Mouse (Mus musculus): ENCODE measurements around the gene E2f4. TPM values are rescaled to one million over a fixed set of nuclear protein-coding genes. Genes with fewer than 3 reads are reported as not detected.

E2f4 gene
- polyA plus RNA-seq, 1 experiment from 2014 or later = 117 TPM

DNA sequence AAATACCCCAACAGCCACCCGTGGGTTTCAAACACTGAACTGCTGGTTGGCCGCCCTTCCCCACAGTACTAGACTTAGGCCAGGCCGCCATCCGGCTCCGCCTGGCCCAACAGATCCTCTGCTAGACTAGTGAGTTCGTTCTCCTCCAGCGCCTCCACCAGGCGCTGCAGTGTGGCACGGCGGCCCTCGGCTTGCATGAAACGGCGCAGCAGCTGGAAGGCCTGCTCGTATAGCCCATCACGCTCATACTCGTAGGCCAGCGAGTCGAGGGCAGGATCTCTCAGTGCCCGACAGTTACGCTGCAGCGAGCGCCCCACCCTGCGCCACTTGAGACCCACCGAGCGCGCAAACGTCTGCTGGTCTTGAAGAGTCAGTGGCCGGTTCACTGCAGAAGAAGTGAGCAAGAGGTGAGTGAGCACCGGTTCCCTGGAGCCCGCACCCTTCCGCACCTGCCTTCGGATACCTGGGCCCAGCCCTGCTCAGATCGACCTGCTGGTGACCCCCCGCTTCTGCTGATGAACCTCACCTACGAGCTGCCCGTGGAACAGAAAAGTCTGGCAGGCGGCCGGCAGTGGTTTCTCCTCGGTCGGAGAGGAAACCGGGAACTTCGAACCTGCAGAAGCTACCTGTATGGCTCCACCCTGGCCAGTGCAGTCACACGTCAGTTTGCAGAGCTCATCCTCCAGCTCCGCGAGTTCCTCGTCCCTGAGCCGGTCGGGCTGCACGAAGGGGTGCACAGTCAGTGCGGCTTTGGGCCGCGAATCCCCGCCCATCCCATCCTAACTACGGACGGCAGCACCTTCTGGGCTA is 38.3 kb upstream of the E2f4 start:
- peak overlapping the region; percentile 57 for H3K4me2 ChIP-seq (replicated peaks; ENCODE audit: low read depth, low read length)
- no peaks in the 10 kb centered on the region for H3K9me3 ChIP-seq (ENCODE audit: control insufficient read depth, low read length)
- no peak overlapping the region for H3K27ac ChIP-seq (ENCODE audit: low read depth, low read length)
- peaks cover 59% of the 10 kb centered on the region for H3K27me3 ChIP-seq (ENCODE audit: control insufficient read depth, insufficient read depth, low read length)
- H3K36me3 ChIP-seq (ENCODE audit: control insufficient read depth, insufficient read depth, low read length) = no peaks in the 10 kb centered on the region
- 2% methylated on average over 55 of the region's 55 CpGs for WGBS
- H3K9ac ChIP-seq (ENCODE audit: low read depth, low read length) = peak overlapping the region; percentile 32
- peaks cover 14% of the 10 kb centered on the region; the same call in 1 of the 2 replicates for H3K4me1 ChIP-seq (ENCODE audit: control insufficient read depth, insufficient read depth, low read length)
- peak; percentile 18 for ATAC-seq (ENCODE audit: low FRiP score, low TSS enrichment)
- peak overlapping the region; percentile 34 for H3K4me3 ChIP-seq (ENCODE audit: low read length)

GRCm38 (mm10) chr8:105259721-105260320 is 37.6 kb upstream of the E2f4 start:
- WGBS = 4% methylated on average over 30 of the region's 30 CpGs
- ATAC-seq (ENCODE audit: low FRiP score, low TSS enrichment) = peak; percentile 41

GRCm38 (mm10) chr8:105260371-105261099 is 36.9 kb upstream of the E2f4 start:
- Histone ChIP-seq H3K4me1 (ENCODE audit: control insufficient read depth, insufficient read depth, low read length) (0 out of 2 replicates have a peak, but pooled peaks cover 9% of the 10 kb centered on the region), H3K9ac (ENCODE audit: low read depth, low read length) (no peak overlapping the region), H3K36me3 (ENCODE audit: control insufficient read depth, insufficient read depth, low read length) (no peaks in the 10 kb centered on the region), H3K4me2 (replicated peaks; ENCODE audit: low read depth, low read length) (no peak overlapping the region), H3K27ac (ENCODE audit: low read depth, low read length) (no peak overlapping the region), H3K27me3 (ENCODE audit: control insufficient read depth, insufficient read depth, low read length) (peaks cover 55% of the 10 kb centered on the region), H3K4me3 (ENCODE audit: low read length) (no peak overlapping the region), H3K9me3 (ENCODE audit: control insufficient read depth, low read length) (no peaks in the 10 kb centered on the region)
- WGBS = 70% methylated on average over 7 of the region's 7 CpGs
- no peak for ATAC-seq (ENCODE audit: low FRiP score, low TSS enrichment)

More at GRCm38 (mm10) chr8:105259721-105260320, 37.6 kb upstream of the E2f4 start:
- H3K36me3 ChIP-seq (ENCODE audit: control insufficient read depth, insufficient read depth, low read length) = no peaks in the 10 kb centered on the region
- H3K27me3 ChIP-seq (ENCODE audit: control insufficient read depth, insufficient read depth, low read length) = peaks cover 58% of the 10 kb centered on the region
- peak overlapping the region; percentile 32; the same call in 1 of the 2 replicates for H3K9ac ChIP-seq (ENCODE audit: low read depth, low read length)
- no peaks in the 10 kb centered on the region for H3K9me3 ChIP-seq (ENCODE audit: control insufficient read depth, low read length)
- peaks cover 12% of the 10 kb centered on the region; the same call in 1 of the 2 replicates for H3K4me1 ChIP-seq (ENCODE audit: control insufficient read depth, insufficient read depth, low read length)
- no peak overlapping the region for H3K27ac ChIP-seq (ENCODE audit: low read depth, low read length)
- peak overlapping the region; percentile 34 for H3K4me3 ChIP-seq (ENCODE audit: low read length)
- peak overlapping the region; percentile 57 for H3K4me2 ChIP-seq (replicated peaks; ENCODE audit: low read depth, low read length)

GRCm38 (mm10) chr8:105261326-105261980 is 36.0 kb upstream of the E2f4 start:
- no peak overlapping the region for H3K4me2 ChIP-seq (replicated peaks; ENCODE audit: low read depth, low read length)
- no peak overlapping the region for H3K27ac ChIP-seq (ENCODE audit: low read depth, low read length)
- H3K9me3 ChIP-seq (ENCODE audit: control insufficient read depth, low read length) = peaks cover 3% of the 10 kb centered on the region; the same call in 1 of the 2 replicates
- H3K9ac ChIP-seq (ENCODE audit: low read depth, low read length) = no peak overlapping the region
- peaks cover 57% of the 10 kb centered on the region for H3K27me3 ChIP-seq (ENCODE audit: control insufficient read depth, insufficient read depth, low read length)
- H3K4me1 ChIP-seq (ENCODE audit: control insufficient read depth, insufficient read depth, low read length) = 0 out of 2 replicates have a peak, but pooled peaks cover 9% of the 10 kb centered on the region
- ATAC-seq (ENCODE audit: low FRiP score, low TSS enrichment) = no peak
- WGBS = 85% methylated on average over 12 of the region's 12 CpGs
- H3K4me3 ChIP-seq (ENCODE audit: low read length) = no peak overlapping the region
- H3K36me3 ChIP-seq (ENCODE audit: control insufficient read depth, insufficient read depth, low read length) = no peaks in the 10 kb centered on the region

- H3K4me1 ChIP-seq (ENCODE audit: control insufficient read depth, insufficient read depth, low read length) = peaks cover 14% of the 10 kb centered on the region
- no peak overlapping the region; the same call in 1 of the 2 replicates for H3K4me3 ChIP-seq (ENCODE audit: low read length)
- no peaks in the 10 kb centered on the region for H3K36me3 ChIP-seq (ENCODE audit: control insufficient read depth, insufficient read depth, low read length)
- no peak for ATAC-seq (ENCODE audit: low FRiP score, low TSS enrichment)
- peaks cover 4% of the 10 kb centered on the region; the same call in 1 of the 2 replicates for H3K9me3 ChIP-seq (ENCODE audit: control insufficient read depth, low read length)
- 38% methylated on average over 16 of the region's 16 CpGs for WGBS
- no peak overlapping the region for H3K27ac ChIP-seq (ENCODE audit: low read depth, low read length)
- H3K27me3 ChIP-seq (ENCODE audit: control insufficient read depth, insufficient read depth, low read length) = peaks cover 67% of the 10 kb centered on the region
- H3K4me2 ChIP-seq (replicated peaks; ENCODE audit: low read depth, low read length) = no peak overlapping the region; the same call in 1 of the 2 replicates
- H3K9ac ChIP-seq (ENCODE audit: low read depth, low read length) = no peak overlapping the region
Measured at GRCm38 (mm10) chr8:105263244-105263912, 34.1 kb upstream of the E2f4 start.

DNA sequence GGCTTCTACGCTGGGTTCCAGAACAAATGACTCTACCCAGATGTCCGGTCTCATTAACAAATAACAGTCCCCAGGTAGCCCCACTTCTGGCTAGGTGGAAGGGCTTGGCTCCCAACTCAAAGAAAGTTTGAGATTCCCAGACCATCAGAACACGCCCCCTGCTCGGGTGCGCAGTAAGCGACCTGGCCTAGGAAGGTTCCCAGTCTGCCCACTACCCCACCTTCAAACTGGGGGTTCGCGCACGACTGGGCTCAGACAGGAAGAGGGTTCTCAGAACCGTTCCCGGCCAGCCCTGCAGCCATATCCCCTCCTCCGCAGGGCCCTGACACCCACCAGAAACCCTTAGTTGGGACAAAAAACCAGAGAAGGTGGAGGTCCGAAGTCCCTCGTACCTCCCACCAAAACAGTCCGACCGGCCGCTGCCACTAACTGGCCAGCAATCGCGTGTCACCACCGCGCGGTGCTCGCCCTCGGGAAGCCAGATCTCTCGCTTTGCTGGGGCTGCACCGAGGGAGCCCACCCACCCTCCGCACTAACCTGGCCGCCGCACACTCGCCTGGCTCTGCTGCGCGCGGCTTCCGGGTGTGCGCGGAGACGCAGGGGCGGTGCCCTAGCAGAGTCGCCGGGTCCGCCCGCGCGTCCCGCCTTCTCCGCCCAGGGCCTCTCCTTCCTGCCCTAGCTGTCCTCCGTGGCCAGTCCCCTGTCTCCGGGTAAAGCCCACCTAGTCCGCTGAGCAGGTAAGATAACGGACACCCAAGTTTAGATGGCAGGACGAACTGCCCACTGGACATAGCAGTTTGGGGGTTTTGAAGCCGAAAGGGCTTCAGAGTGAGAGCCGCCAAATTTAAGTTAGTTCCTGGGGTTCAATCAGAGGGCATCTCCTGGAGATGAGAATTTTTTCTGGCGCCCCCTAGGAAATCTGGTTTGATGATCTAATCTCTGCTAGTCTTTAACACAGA is 33.2 kb upstream of the E2f4 start, which contains the start of the genes Tradd and Fbxl8:
Gene Tradd (minus strand): TSS at position 586 of the 959 bp plus-strand sequence.
Gene Fbxl8 (plus strand): TSS at position 625 of the 959 bp plus-strand sequence.
- peak within 1 kb of the TSS; percentile 53 for H3K4me2 ChIP-seq (replicated peaks; ENCODE audit: low read depth, low read length)
- H3K36me3 ChIP-seq (ENCODE audit: control insufficient read depth, insufficient read depth, low read length) = no peaks in the 10 kb centered on the region
- peak within 1 kb of the TSS; percentile 48 for H3K9ac ChIP-seq (ENCODE audit: low read depth, low read length)
- H3K4me1 ChIP-seq (ENCODE audit: control insufficient read depth, insufficient read depth, low read length) = peaks cover 18% of the 10 kb centered on the region
- H3K9me3 ChIP-seq (ENCODE audit: control insufficient read depth, low read length) = peaks cover 4% of the 10 kb centered on the region; the same call in 1 of the 2 replicates
- peak; percentile 55 for ATAC-seq (ENCODE audit: low FRiP score, low TSS enrichment)
- peak within 1 kb of the TSS; percentile 61 for H3K4me3 ChIP-seq (ENCODE audit: low read length)
- H3K27me3 ChIP-seq (ENCODE audit: control insufficient read depth, insufficient read depth, low read length) = peaks cover 67% of the 10 kb centered on the region
- 1% methylated on average over 54 of the region's 54 CpGs for WGBS
- no peak within 1 kb of the TSS for H3K27ac ChIP-seq (ENCODE audit: low read depth, low read length)

DNA sequence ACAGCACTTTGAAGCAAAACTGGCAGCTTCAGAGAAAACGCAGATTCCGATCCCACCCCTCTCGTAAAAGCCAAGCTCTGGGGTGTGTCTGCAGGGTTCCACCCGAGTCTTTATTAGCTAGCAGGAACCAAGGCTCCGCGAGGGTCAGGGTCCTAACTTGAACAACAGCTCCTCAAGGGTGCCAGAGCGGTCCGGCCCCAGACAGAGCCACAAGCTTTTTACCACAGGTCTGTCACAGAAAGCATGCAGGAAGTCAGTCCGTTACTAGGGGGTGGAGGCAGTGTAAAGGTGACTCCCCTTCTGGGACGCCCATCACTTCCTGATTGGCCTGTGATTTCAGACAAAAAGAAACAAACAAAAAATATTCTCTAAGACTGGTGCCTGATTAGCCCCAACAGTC is 32.3 kb upstream of the E2f4 start:
- Histone ChIP-seq H3K27ac (ENCODE audit: low read depth, low read length) (no peak overlapping the region), H3K4me1 (ENCODE audit: control insufficient read depth, insufficient read depth, low read length) (peaks cover 23% of the 10 kb centered on the region), H3K36me3 (ENCODE audit: control insufficient read depth, insufficient read depth, low read length) (no peaks in the 10 kb centered on the region), H3K4me3 (ENCODE audit: low read length) (peak overlapping the region; percentile 61), H3K9ac (ENCODE audit: low read depth, low read length) (peak overlapping the region; percentile 48; the same call in 1 of the 2 replicates), H3K9me3 (ENCODE audit: control insufficient read depth, low read length) (peaks cover 4% of the 10 kb centered on the region; the same call in 1 of the 2 replicates), H3K27me3 (ENCODE audit: control insufficient read depth, insufficient read depth, low read length) (peaks cover 67% of the 10 kb centered on the region), H3K4me2 (replicated peaks; ENCODE audit: low read depth, low read length) (peak overlapping the region; percentile 53)
- no peak for ATAC-seq (ENCODE audit: low FRiP score, low TSS enrichment)
- WGBS = 9% methylated on average over 10 of the region's 10 CpGs
